Comparison of ENCODE assay signal across 8 mouse cellular contexts in the genomic region with DNA sequence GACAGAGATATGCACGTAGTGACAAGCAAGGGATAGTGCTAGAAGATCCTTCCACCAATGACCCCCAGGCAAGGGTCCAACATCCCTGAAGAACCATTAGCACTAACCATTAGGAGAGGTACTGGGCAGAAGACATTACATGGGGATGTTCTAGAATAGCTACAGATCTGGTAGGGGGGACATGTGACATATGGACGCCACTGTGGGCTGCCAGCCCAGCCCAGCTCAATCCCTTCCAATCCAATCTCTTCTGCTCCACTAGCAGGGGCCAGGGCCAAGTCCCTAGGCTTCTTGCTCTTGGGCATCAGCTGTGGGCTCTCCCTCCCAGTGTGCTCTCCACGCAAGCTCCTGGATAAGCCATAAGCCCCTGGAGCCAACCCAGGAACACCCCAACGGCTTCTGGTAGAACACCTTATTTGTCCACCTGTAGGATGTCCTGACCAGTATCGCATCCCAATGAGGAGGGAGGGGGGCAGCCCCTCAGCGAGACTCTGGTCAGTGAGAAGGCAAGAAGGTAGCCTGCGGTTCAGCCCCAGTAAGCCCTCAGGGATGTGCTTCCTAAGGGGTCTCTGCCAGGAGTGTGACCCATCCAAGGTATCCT. TPM values are rescaled to one million over a fixed set of nuclear protein-coding genes. Genes with fewer than 3 reads are reported as not detected.
DNase-seq lines count a peak whose midpoint lies in the region; ATAC-seq and TF ChIP-seq lines count a peak whose summit lies in the region.

No protein-coding gene starts in this region.

- H3K4me2 ChIP-seq in kidney, embryonic 14.5 days (replicated peaks; ENCODE audit: low read depth, low read length), result peak overlapping the region; percentile 77
- H3K4me2 ChIP-seq in heart, embryonic 15.5 days, result peak overlapping the region; percentile 94

- TF ChIP-seq POLR2A in cerebellum, adult 2 months (IDR thresholded peaks at IDR 0.05; ENCODE audit: borderline replicate concordance, insufficient read depth, low read length), result no peak; the same call in 1 of the 2 replicates
- no peak for TF ChIP-seq POLR2A in thymus, adult 2 months (IDR thresholded peaks at IDR 0.05; ENCODE audit: control insufficient read depth, extremely low read depth, insufficient read depth, low read length, poor library complexity)

- 65% methylated on average over 7 of the region's 7 CpGs for WGBS in kidney, embryonic 14.5 days
- 6% methylated on average over 7 of the region's 7 CpGs for WGBS in cerebellum, adult 2 months
- WGBS in heart, embryonic 15.5 days, result 55% methylated on average over 7 of the region's 7 CpGs
- WGBS in macrophage (ENCODE audit: missing documents), result 77% methylated on average over 7 of the region's 7 CpGs
- WGBS in thymus, adult 2 months, result 89% methylated on average over 7 of the region's 7 CpGs

- no peak for DNase-seq in kidney, adult 9 months
- peak; percentile 90 to 94 for DNase-seq in cerebellum, adult 2 months
- no peak for DNase-seq in thymus, postnatal 4 days
- DNase-seq in left cerebral cortex, postnatal 14 days (ENCODE audit: low spot score in 2 of 2), result no peak
- no peak for DNase-seq in thymus, adult 2 months

- H3K4me1 ChIP-seq in kidney, embryonic 14.5 days (ENCODE audit: control insufficient read depth, insufficient read depth, low read length), result peaks cover 64% of the 10 kb centered on the region
- peaks cover 53% of the 10 kb centered on the region for H3K4me1 ChIP-seq in cerebellum, adult 2 months (ENCODE audit: control insufficient read depth, insufficient read depth, low read length)
- peaks cover 83% of the 10 kb centered on the region for H3K4me1 ChIP-seq in heart, embryonic 15.5 days (replicated peaks)
- H3K4me1 ChIP-seq in thymus, adult 2 months (replicated peaks; ENCODE audit: control insufficient read depth, insufficient read depth, low read length), result peaks cover 27% of the 10 kb centered on the region

- H3K9ac ChIP-seq in kidney, embryonic 14.5 days (ENCODE audit: low read depth, low read length), result peak overlapping the region; percentile 19; the same call in 1 of the 2 replicates
- H3K9ac ChIP-seq in heart, embryonic 15.5 days, result peak overlapping the region; percentile 80; the same call in 1 of the 2 replicates

- no peaks in the 10 kb centered on the region for H3K27me3 ChIP-seq in kidney, embryonic 14.5 days (ENCODE audit: control insufficient read depth, insufficient read depth, low read length)
- H3K27me3 ChIP-seq in cerebellum, adult 2 months (ENCODE audit: control insufficient read depth, insufficient read depth, low read length), result no peaks in the 10 kb centered on the region
- H3K27me3 ChIP-seq in heart, embryonic 15.5 days, result no peaks in the 10 kb centered on the region
- H3K27me3 ChIP-seq in thymus, adult 2 months (ENCODE audit: control insufficient read depth, insufficient read depth, low read length), result peaks cover 5% of the 10 kb centered on the region; the same call in 1 of the 2 replicates

- H3K9me3 ChIP-seq in kidney, embryonic 14.5 days (ENCODE audit: control insufficient read depth, low read length), result no peaks in the 10 kb centered on the region
- no peaks in the 10 kb centered on the region for H3K9me3 ChIP-seq in heart, embryonic 15.5 days (replicated peaks)

- peak overlapping the region; percentile 71 for H3K4me3 ChIP-seq in kidney, embryonic 14.5 days (ENCODE audit: low read length)
- peak overlapping the region; percentile 81 for H3K4me3 ChIP-seq in cerebellum, adult 2 months (replicated peaks; ENCODE audit: insufficient read depth, low read depth, low read length)
- H3K4me3 ChIP-seq in heart, embryonic 15.5 days, result peak overlapping the region; percentile 79
- H3K4me3 ChIP-seq in macrophage (ENCODE audit: inconsistent target), result peak overlapping the region; percentile 93
- H3K4me3 ChIP-seq in thymus, adult 2 months (ENCODE audit: control insufficient read depth, insufficient read depth, low read length), result no peak overlapping the region

- TF ChIP-seq CTCF in cerebellum, adult 2 months (IDR thresholded peaks at IDR 0.05; ENCODE audit: borderline replicate concordance, insufficient read depth, low read depth, low read length), result no peak
- no peak for TF ChIP-seq CTCF in thymus, adult 2 months (IDR thresholded peaks at IDR 0.05; ENCODE audit: borderline replicate concordance, control insufficient read depth, extremely low read depth, insufficient read depth, low read length, poor library complexity)

- peak; percentile 0; the same call in 1 of the 2 replicates for ATAC-seq in kidney, embryonic 14.5 days (ENCODE audit: low FRiP score, low TSS enrichment)
- no peak for ATAC-seq in heart, embryonic 15.5 days (replicated peaks; ENCODE audit: insufficient number of reproducible peaks, insufficient read depth, low FRiP score, low read depth)

- intact Hi-C loops in left cerebral cortex, postnatal 14 days (cut with DNase I), result no loop called here

- peaks cover 66% of the 10 kb centered on the region for H3K79me2 ChIP-seq in macrophage (ENCODE audit: inconsistent target)

- peak overlapping the region; percentile 84 for H3K27ac ChIP-seq in kidney, embryonic 14.5 days (ENCODE audit: low read depth, low read length)
- H3K27ac ChIP-seq in cerebellum, adult 2 months (ENCODE audit: insufficient read depth, low read length), result peak overlapping the region; percentile 93
- H3K27ac ChIP-seq in heart, embryonic 15.5 days, result peak overlapping the region; percentile 92
- peak overlapping the region; percentile 100 for H3K27ac ChIP-seq in macrophage
- H3K27ac ChIP-seq in thymus, adult 2 months (ENCODE audit: control insufficient read depth, insufficient read depth, low read length), result no peak overlapping the region

- no peaks in the 10 kb centered on the region for H3K36me3 ChIP-seq in kidney, embryonic 14.5 days (ENCODE audit: control insufficient read depth, insufficient read depth, low read length)
- no peaks in the 10 kb centered on the region for H3K36me3 ChIP-seq in heart, embryonic 15.5 days
- no peaks in the 10 kb centered on the region for H3K36me3 ChIP-seq in macrophage (ENCODE audit: inconsistent target)
- no peaks in the 10 kb centered on the region for H3K36me3 ChIP-seq in thymus, adult 2 months (ENCODE audit: control insufficient read depth, insufficient read depth, low read length)

RNA-seq across cellular contexts. Expression of a gene that starts 2.2 kb away (rescaled TPM):
- polyA plus RNA-seq in kidney, embryonic 14.5 days (2014; fragmentation: Nextera tagmentation; extraction: Ambion mirVana), result 124 and 165 TPM in 2 replicates
- 127 and 141 TPM in 2 replicates for polyA plus RNA-seq in cerebellum, adult 2 months (2012; rRNA removed)
- 76.5 and 109 TPM in 2 replicates for polyA plus RNA-seq in heart, embryonic 15.5 days (2015; fragmentation: Nextera tagmentation; extraction: Ambion mirVana)
- 100 to 1,000 TPM in 21 of 26 experiments, 10 to 100 TPM in 5; 56.4 to 466 (median 272) TPM for total RNA-seq in macrophage (2018; cell fraction: chromatin; rRNA removed)
- total RNA-seq in macrophage (2018; cell fraction: cytosol; rRNA removed), result 100 to 1,000 TPM; 231 to 545 (median 345) TPM
- total RNA-seq in macrophage (2018; cell fraction: nucleus; rRNA removed), result 100 to 1,000 TPM; 287 to 804 (median 490) TPM
- polyA plus RNA-seq in macrophage (2018), result 226 to 333 TPM (median 246 TPM) in 3 replicates
- 10 to 100 TPM; 50.7 to 52.0 TPM for total RNA-seq in left cerebral cortex, postnatal 14 days (2021)
- polyA plus RNA-seq in thymus, adult 2 months (2012; rRNA removed), result 42.8 and 54.6 TPM in 2 replicates

RNA-seq across cellular contexts. Expression of a gene that starts 17.9 kb away (rescaled TPM):
- 15.8 and 16.6 TPM in 2 replicates for polyA plus RNA-seq in kidney, embryonic 14.5 days (2014; fragmentation: Nextera tagmentation; extraction: Ambion mirVana)
- polyA plus RNA-seq in cerebellum, adult 2 months (2012; rRNA removed), result 156 and 165 TPM in 2 replicates
- 15.3 and 18.2 TPM in 2 replicates for polyA plus RNA-seq in heart, embryonic 15.5 days (2015; fragmentation: Nextera tagmentation; extraction: Ambion mirVana)
- 10 to 100 TPM; 13.0 to 92.2 (median 42.9) TPM for total RNA-seq in macrophage (2018; cell fraction: chromatin; rRNA removed)
- 1 to 10 TPM in 15 of 26 experiments, under 1 TPM in 11; 0.47 to 5.8 (median 1.3) TPM for total RNA-seq in macrophage (2018; cell fraction: cytosol; rRNA removed)
- 10 to 100 TPM in 25 of 26 experiments, 1 to 10 TPM in 1; 7.9 to 62.1 (median 21.2) TPM for total RNA-seq in macrophage (2018; cell fraction: nucleus; rRNA removed)
- polyA plus RNA-seq in macrophage (2018), result 0.80 to 2.0 TPM (median 1.1 TPM) in 3 replicates
- 10 to 100 TPM; 41.3 to 42.7 TPM for total RNA-seq in left cerebral cortex, postnatal 14 days (2021)
- 42.3 and 50.1 TPM in 2 replicates for polyA plus RNA-seq in thymus, adult 2 months (2012; rRNA removed)

RNA-seq across cellular contexts. Expression of a gene that starts 28.9 kb away (rescaled TPM):
- 8.4 and 14.8 TPM in 2 replicates for polyA plus RNA-seq in kidney, embryonic 14.5 days (2014; fragmentation: Nextera tagmentation; extraction: Ambion mirVana)
- 58.1 and 64.1 TPM in 2 replicates for polyA plus RNA-seq in cerebellum, adult 2 months (2012; rRNA removed)
- polyA plus RNA-seq in heart, embryonic 15.5 days (2015; fragmentation: Nextera tagmentation; extraction: Ambion mirVana), result 3.1 and 4.1 TPM in 2 replicates
- 10 to 100 TPM in 5 of 26 experiments, 1 to 10 TPM in 21; 2.3 to 40.1 (median 4.9) TPM for total RNA-seq in macrophage (2018; cell fraction: chromatin; rRNA removed)
- 1 to 10 TPM in 19 of 26 experiments, under 1 TPM in 7; 0.62 to 1.9 (median 1.3) TPM for total RNA-seq in macrophage (2018; cell fraction: cytosol; rRNA removed)
- total RNA-seq in macrophage (2018; cell fraction: nucleus; rRNA removed), result 10 to 100 TPM in 2 of 26 experiments, 1 to 10 TPM in 24; 1.5 to 17.6 (median 2.8) TPM
- polyA plus RNA-seq in macrophage (2018), result 0.79 to 2.1 TPM (median 1.5 TPM) in 3 replicates
- 10 to 100 TPM; 35.2 to 39.7 TPM for total RNA-seq in left cerebral cortex, postnatal 14 days (2021)
- 27.3 and 28.6 TPM in 2 replicates for polyA plus RNA-seq in thymus, adult 2 months (2012; rRNA removed)

RNA-seq across cellular contexts. Expression of a gene that starts 33.0 kb away (rescaled TPM):
- 23.6 and 29.8 TPM in 2 replicates for polyA plus RNA-seq in kidney, embryonic 14.5 days (2014; fragmentation: Nextera tagmentation; extraction: Ambion mirVana)
- 240 and 262 TPM in 2 replicates for polyA plus RNA-seq in cerebellum, adult 2 months (2012; rRNA removed)
- 18.6 and 22.7 TPM in 2 replicates for polyA plus RNA-seq in heart, embryonic 15.5 days (2015; fragmentation: Nextera tagmentation; extraction: Ambion mirVana)
- total RNA-seq in macrophage (2018; cell fraction: chromatin; rRNA removed), result 100 to 1,000 TPM in 9 of 26 experiments, 10 to 100 TPM in 15, 1 to 10 TPM in 2; 8.9 to 124 (median 81.9) TPM
- total RNA-seq in macrophage (2018; cell fraction: cytosol; rRNA removed), result 10 to 100 TPM; 16.3 to 43.0 (median 25.8) TPM
- 10 to 100 TPM in 24 of 26 experiments, 1 to 10 TPM in 2; 8.8 to 85.5 (median 51.4) TPM for total RNA-seq in macrophage (2018; cell fraction: nucleus; rRNA removed)
- polyA plus RNA-seq in macrophage (2018), result 15.7 to 23.8 TPM (median 17.1 TPM) in 3 replicates
- total RNA-seq in left cerebral cortex, postnatal 14 days (2021), result 100 to 1,000 TPM; 154 to 159 TPM
- polyA plus RNA-seq in thymus, adult 2 months (2012; rRNA removed), result 299 and 592 TPM in 2 replicates

RNA-seq across cellular contexts. Expression of a gene that starts 37.9 kb away (rescaled TPM):
- 20.8 and 23.4 TPM in 2 replicates for polyA plus RNA-seq in kidney, embryonic 14.5 days (2014; fragmentation: Nextera tagmentation; extraction: Ambion mirVana)
- polyA plus RNA-seq in cerebellum, adult 2 months (2012; rRNA removed), result 112 and 128 TPM in 2 replicates
- 16.0 and 19.1 TPM in 2 replicates for polyA plus RNA-seq in heart, embryonic 15.5 days (2015; fragmentation: Nextera tagmentation; extraction: Ambion mirVana)
- total RNA-seq in macrophage (2018; cell fraction: chromatin; rRNA removed), result 1 to 10 TPM in 1 of 26 experiments, under 1 TPM in 9, not detected in 16; 0.42 to 1.8 (median 0.62) TPM
- under 1 TPM in 8 of 26 experiments, not detected in 18; 0.09 to 0.26 (median 0.14) TPM for total RNA-seq in macrophage (2018; cell fraction: cytosol; rRNA removed)
- total RNA-seq in macrophage (2018; cell fraction: nucleus; rRNA removed), result under 1 TPM in 3 of 26 experiments, not detected in 23; 0.35 to 0.99 (median 0.47) TPM
- polyA plus RNA-seq in macrophage (2018), result 0.09 TPM in 1 of 3 replicates, not detected in the others
- total RNA-seq in left cerebral cortex, postnatal 14 days (2021), result 1 to 10 TPM; 6.7 to 8.2 TPM
- 2.9 and 3.1 TPM in 2 replicates for polyA plus RNA-seq in thymus, adult 2 months (2012; rRNA removed)

Comparison
In these comparisons a context has a peak if more than half of its experiments do, and no peak if none do; other contexts are left out.
1. DNase-seq: peak in cerebellum, adult 2 months (2 of 2); none in kidney, adult 9 months (single experiment), thymus, postnatal 4 days (single experiment), left cerebral cortex, postnatal 14 days (0 of 2) and thymus, adult 2 months (single experiment).